In the genomic region with DNA sequence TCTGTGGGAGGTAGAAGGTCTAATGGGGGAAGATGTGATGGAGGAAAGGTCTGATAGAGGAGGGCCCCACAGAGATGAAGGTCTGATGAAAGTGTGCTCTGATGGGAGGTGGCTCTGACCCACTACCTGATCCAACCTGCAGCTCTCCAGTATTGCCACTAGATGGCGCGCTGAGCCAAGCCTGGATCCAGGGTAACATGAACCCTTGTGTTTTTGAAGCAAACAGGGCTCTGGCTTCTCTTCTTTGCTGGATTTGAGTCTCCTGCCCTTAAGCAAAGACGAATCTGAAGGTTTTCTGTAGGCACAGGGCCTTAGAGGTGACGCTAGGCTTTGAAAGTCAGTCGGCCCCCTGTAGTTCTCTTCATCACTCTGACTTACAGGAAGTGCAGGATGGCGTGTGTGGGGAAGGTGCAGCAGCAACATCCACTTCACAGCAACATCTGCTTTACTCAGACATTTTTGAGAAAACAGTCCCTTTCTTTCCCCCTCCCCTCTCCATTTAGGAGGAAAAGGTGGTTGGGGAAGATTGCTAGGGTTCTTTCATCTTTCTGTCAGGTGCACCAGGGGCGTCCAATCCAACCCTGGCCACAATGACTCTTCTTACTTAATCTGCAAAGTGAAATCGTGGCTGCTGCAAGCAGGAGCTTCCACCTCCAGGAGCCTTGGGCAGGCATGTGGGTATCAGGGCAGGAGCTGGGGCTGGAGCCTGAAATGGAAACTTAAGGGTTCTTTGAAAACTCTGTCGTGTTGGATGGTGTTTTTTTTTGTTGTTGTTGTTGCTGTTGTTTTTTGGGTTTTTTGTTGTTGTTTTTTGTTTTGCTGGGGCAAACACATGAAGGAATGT, we compare ENCODE assay signal across 9 mouse cellular contexts. TPM values are rescaled to one million over a fixed set of nuclear protein-coding genes. Genes with fewer than 3 reads are reported as not detected.
A peak's percentile ranks its signal among the peaks of the same experiment; 100 is the strongest.
DNase-seq lines count a peak whose midpoint lies in the region; ATAC-seq lines count a peak whose summit lies in the region.
"Had no signal": no experiment of that assay in that cellular context is flagged by ENCODE, and none has a peak within 500 bp of the region (broad histone marks: within the 10 kb centered on the region; RNA-seq: fewer than 3 reads in every experiment).

No protein-coding gene starts in this region.

- H3K27ac ChIP-seq in embryonic facial prominence, embryonic 10.5 days (replicated peaks), result peak overlapping the region; percentile 63
- H3K27ac ChIP-seq in hindbrain, embryonic 16.5 days (ENCODE audit: low read depth, low read length), result no peak overlapping the region
- H3K27ac ChIP-seq: stomach, embryonic 15.5 days had no signal

- ATAC-seq in hindbrain, embryonic 16.5 days, result peak; percentile 54; the same call in 1 of the 2 replicates

- no peaks in the 10 kb centered on the region for H3K36me3 ChIP-seq in embryonic facial prominence, embryonic 10.5 days (replicated peaks)
- H3K36me3 ChIP-seq in hindbrain, embryonic 16.5 days (ENCODE audit: control insufficient read depth, insufficient read depth, low read length), result no peaks in the 10 kb centered on the region
- H3K36me3 ChIP-seq: stomach, embryonic 15.5 days had no signal

- 29% methylated on average over 9 of the region's 9 CpGs for WGBS in embryonic facial prominence, embryonic 10.5 days
- WGBS in hindbrain, embryonic 16.5 days, result 41% methylated on average over 9 of the region's 9 CpGs

- H3K4me2 ChIP-seq in hindbrain, embryonic 16.5 days (ENCODE audit: low read length), result no peak overlapping the region
- H3K4me2 ChIP-seq: stomach, embryonic 15.5 days had no signal

- H3K27me3 ChIP-seq in embryonic facial prominence, embryonic 10.5 days (replicated peaks; ENCODE audit: low read depth, poor library complexity, severe bottlenecking), result no peaks in the 10 kb centered on the region
- H3K27me3 ChIP-seq in hindbrain, embryonic 16.5 days (replicated peaks; ENCODE audit: control insufficient read depth, insufficient read depth, low read length), result no peaks in the 10 kb centered on the region
- H3K27me3 ChIP-seq: stomach, embryonic 15.5 days had no signal

- DNase-seq in cerebellum, adult 11 months, result peak; percentile 30
- no peak for DNase-seq in cerebellum, adult 11-12 months
- peak; percentile 71 for DNase-seq in 3T3-L1 (ENCODE audit: low read depth, low spot score)
- DNase-seq in adrenal gland, postnatal 10 days, result peak; percentile 69
- peak; percentile 76 for DNase-seq in embryonic facial prominence, embryonic 10.5 days (ENCODE audit: low spot score)
- peak; percentile 62 for DNase-seq in lung, postnatal 10 days
- DNase-seq in right cerebral cortex, postnatal 4 days, result peak; percentile 69

- no peak overlapping the region for H3K9ac ChIP-seq in hindbrain, embryonic 16.5 days (ENCODE audit: low read depth, low read length)
- H3K9ac ChIP-seq: stomach, embryonic 15.5 days had no signal

- no peaks in the 10 kb centered on the region; the same call in 1 of the 2 replicates for H3K9me3 ChIP-seq in embryonic facial prominence, embryonic 10.5 days
- no peaks in the 10 kb centered on the region for H3K9me3 ChIP-seq in hindbrain, embryonic 16.5 days (ENCODE audit: control insufficient read depth, low read length)
- H3K9me3 ChIP-seq: stomach, embryonic 15.5 days had no signal

- no peak overlapping the region for H3K4me3 ChIP-seq in embryonic facial prominence, embryonic 10.5 days
- H3K4me3 ChIP-seq in hindbrain, embryonic 16.5 days (ENCODE audit: low read length), result no peak overlapping the region
- H3K4me3 ChIP-seq: stomach, embryonic 15.5 days had no signal

- 0 out of 2 replicates have a peak, but pooled peaks cover 4% of the 10 kb centered on the region for H3K4me1 ChIP-seq in embryonic facial prominence, embryonic 10.5 days
- no peaks in the 10 kb centered on the region for H3K4me1 ChIP-seq in hindbrain, embryonic 16.5 days (ENCODE audit: control insufficient read depth, insufficient read depth, low read depth, low read length)
- H3K4me1 ChIP-seq: stomach, embryonic 15.5 days had no signal

RNA-seq across cellular contexts. Expression of a gene that starts 45.7 kb away (rescaled TPM):
- total RNA-seq in adrenal gland, postnatal 10 days (2021), result 10 to 100 TPM; 12.9 to 14.2 TPM
- 8.2 and 10.1 TPM in 2 replicates for polyA plus RNA-seq in embryonic facial prominence, embryonic 10.5 days (2016; fragmentation: Nextera tagmentation; extraction: Ambion mirVana)
- polyA plus RNA-seq in hindbrain, embryonic 16.5 days (2015; fragmentation: Nextera tagmentation; extraction: Ambion mirVana), result 20.2 and 20.9 TPM in 2 replicates

RNA-seq across cellular contexts. Expression of a gene that starts 57.3 kb away (rescaled TPM):
- under 1 TPM; 0.06 to 0.09 TPM for total RNA-seq in adrenal gland, postnatal 10 days (2021)
- polyA plus RNA-seq in embryonic facial prominence, embryonic 10.5 days (2016; fragmentation: Nextera tagmentation; extraction: Ambion mirVana), result 0.13 and 0.19 TPM in 2 replicates
- 0.03 and 0.32 TPM in 2 replicates for polyA plus RNA-seq in hindbrain, embryonic 16.5 days (2015; fragmentation: Nextera tagmentation; extraction: Ambion mirVana)
- polyA plus RNA-seq: stomach, embryonic 15.5 days had no signal
